Mouse (Mus musculus) heart, postnatal 14 days (tissue): Measurements from ENCODE around the gene Scrn3. TPM values are rescaled to one million over a fixed set of nuclear protein-coding genes. Genes with fewer than 3 reads are reported as not detected.

Experiments
- DNase-seq, 2 experiments: peaks; one replicate each; pipeline ENCODE4 v3.0.0; 2021 to 2022
- intact Hi-C: fragments of 180-260 bp; cut with DNase I; formaldehyde crosslinking; loops from one replicate; pipeline ENCODE4 v1.15.1; 2025
- total RNA-seq, 2 experiments: library from RNA; stranded (reverse); gene quantifications; 2 replicates each; pipeline ENCODE4 v1.2.3; 2021

The Scrn3 gene
- total RNA-seq, 2 experiments from 2014 or later: 19.2 to 19.3 TPM

GRCm38 (mm10) chr2:73359941-73360340 lies 47.5 kb downstream of the Scrn3 start:
- intact Hi-C loops: no loop called here
- no peak for DNase-seq

- no peak for DNase-seq
These were observed 48.1 kb downstream of the Scrn3 start for GRCm38 (mm10) chr2:73360536-73360935.

GRCm38 (mm10) chr2:73363448-73363847 lies 51.0 kb downstream of the Scrn3 start:
- intact Hi-C loops: no loop called here
- DNase-seq: no peak

More at GRCm38 (mm10) chr2:73360536-73360935, 48.1 kb downstream of the Scrn3 start:
- intact Hi-C loops: no loop called here

GRCm38 (mm10) chr2:73371530-73372335 lies 59.3 kb downstream of the Scrn3 start:
- DNase-seq: no peak
- intact Hi-C loops: no loop called here

- intact Hi-C loops: no loop called here
- DNase-seq: no peak
These were observed 65.9 kb downstream of the Scrn3 start for GRCm38 (mm10) chr2:73378326-73378725.

- intact Hi-C loops: no loop called here
- no peak for DNase-seq
These were observed 67.3 kb downstream of the Scrn3 start for GRCm38 (mm10) chr2:73379656-73380055.

- no peak for DNase-seq
- intact Hi-C loops: no loop called here
These were observed 68.0 kb downstream of the Scrn3 start for GRCm38 (mm10) chr2:73380298-73380975.

- intact Hi-C loops: loop anchor here (5.0 kb wide), 1 partner anchor 73 kb away; the partner anchor contains the start of genes Cir1 and Scrn3
- no peak for DNase-seq
These were observed 72.8 kb downstream of the Scrn3 start for GRCm38 (mm10) chr2:73385172-73385571.

GRCm38 (mm10) chr2:73385641-73386355 lies 73.4 kb downstream of the Scrn3 start:
- intact Hi-C loops: loop anchor here (5.0 kb wide), 1 partner anchor 73 kb away; the partner anchor contains the start of genes Cir1 and Scrn3
- no peak for DNase-seq

GRCm38 (mm10) chr2:73386356-73387046 lies 74.1 kb downstream of the Scrn3 start, which contains the start of gene Gpr155:
TSS of gene Gpr155 (minus strand) at chr2:73386572.
- intact Hi-C loops: loop anchor here (5.0 kb wide), 1 partner anchor 74 kb away; the partner anchor contains the start of genes Cir1 and Scrn3
- DNase-seq: peak; percentile 99 to 100

Other genes with a start within 250 kb of the Scrn3 start
- 10 to 100 TPM; 48.0 to 50.7 TPM for gene Ola1, start 93.7 kb upstream of the Scrn3 start, total RNA-seq
- not detected for gene Sp9, start 40.7 kb upstream of the Scrn3 start, total RNA-seq
- 10 to 100 TPM; 13.7 to 18.2 TPM for gene Cir1, start 100 bp downstream of the Scrn3 start, total RNA-seq
- gene Gpr155, start 74.0 kb downstream of the Scrn3 start, total RNA-seq: 10 to 100 TPM; 10.8 to 11.1 TPM
- gene Wipf1, start 217.1 kb downstream of the Scrn3 start, total RNA-seq: 10 to 100 TPM; 18.8 to 19.4 TPM